Mouse (Mus musculus) adrenal gland, postnatal 14 days (tissue): Measurements from ENCODE around the gene Gas6. TPM values are rescaled to one million over a fixed set of nuclear protein-coding genes. Genes with fewer than 3 reads are reported as not detected.

Experiments used
- total RNA-seq: library from RNA; stranded (reverse); gene quantifications from 2 replicates; pipeline ENCODE4 v1.2.3, GENCODE M21; 2021

Gas6 gene
- total RNA-seq, 1 experiment from 2014 or later, result 81.6 TPM

Other genes with a start within 250 kb of the Gas6 start
- 0.52 and 0.56 TPM in 2 replicates for gene Adprhl1, start 240.3 kb downstream of the Gas6 start, total RNA-seq
- gene Dcun1d2, start 206.4 kb downstream of the Gas6 start, total RNA-seq, result 23.1 and 24.8 TPM in 2 replicates
- gene Tmco3, start 206.3 kb downstream of the Gas6 start, total RNA-seq, result 21.5 and 23.7 TPM in 2 replicates
- gene Tfdp1, start 155.7 kb downstream of the Gas6 start, total RNA-seq, result 72.4 and 74.4 TPM in 2 replicates
- not detected in 2 replicates for gene Atp4b, start 97.7 kb downstream of the Gas6 start, total RNA-seq
- gene Grk1, start 89.4 kb downstream of the Gas6 start, total RNA-seq, result 0.08 TPM in 1 of 2 replicates, not detected in the other
- 3.1 and 3.6 TPM in 2 replicates for gene Tmem255b, start 59.3 kb downstream of the Gas6 start, total RNA-seq
- gene 1700029H14Rik, start 68.0 kb upstream of the Gas6 start, total RNA-seq, result not detected in 2 replicates
- gene Rasa3, start 183.1 kb upstream of the Gas6 start, total RNA-seq, result 29.4 and 39.3 TPM in 2 replicates
- gene Cfap97d2, start 211.4 kb upstream of the Gas6 start, total RNA-seq, result not detected in 2 replicates